Mouse (Mus musculus) stomach, postnatal 0 days (tissue): Measurements from ENCODE around the gene Zfand3.

Experiments used
- CTCF ChIP-seq: IDR thresholded peaks from 2 replicates; pipeline ENCODE4 v1.5.1; 2016; ENCODE audit warnings: antibody characterized with exemption, low read depth, mild to moderate bottlenecking, moderate library complexity
- EP300 ChIP-seq: optimal IDR thresholded peaks from 2 replicates; pipeline ENCODE3; 2016; ENCODE audit warnings: antibody characterized with exemption

- TF ChIP-seq CTCF, result no peak
- TF ChIP-seq EP300, result no peak
Observed at GRCm38 (mm10) chr17:30196401-30197279, 192.1 kb downstream of the Zfand3 start.
